Mouse (Mus musculus): ENCODE results near the gene Mif4gd. TPM values are rescaled to one million over a fixed set of nuclear protein-coding genes. Genes with fewer than 3 reads are reported as not detected.

The Mif4gd gene
- total RNA-seq, 2 experiments from 2014 or later: 15.4 to 16.1 TPM

DNA sequence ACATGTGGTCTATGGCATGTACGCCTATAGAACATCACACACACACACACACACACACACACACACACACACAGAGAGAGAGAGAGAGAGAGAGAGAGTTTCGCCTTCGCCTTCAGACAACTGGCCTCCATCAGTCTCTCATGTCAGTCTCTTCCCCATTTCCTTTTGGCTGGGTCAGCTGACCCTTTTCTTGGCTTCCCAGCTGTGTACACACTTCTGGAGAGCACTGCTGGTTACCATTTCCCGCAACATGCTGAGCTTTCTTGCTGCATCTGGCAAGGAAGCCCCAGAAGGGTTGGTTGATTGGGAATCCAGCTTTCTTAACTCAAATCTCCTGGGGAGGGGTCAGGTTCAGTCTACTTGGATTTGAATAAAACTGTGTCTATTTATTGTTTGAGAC is 21.3 kb upstream of the Mif4gd start:
- no peak for DNase-seq (ENCODE audit: low spot score in 2 of 2)

DNA sequence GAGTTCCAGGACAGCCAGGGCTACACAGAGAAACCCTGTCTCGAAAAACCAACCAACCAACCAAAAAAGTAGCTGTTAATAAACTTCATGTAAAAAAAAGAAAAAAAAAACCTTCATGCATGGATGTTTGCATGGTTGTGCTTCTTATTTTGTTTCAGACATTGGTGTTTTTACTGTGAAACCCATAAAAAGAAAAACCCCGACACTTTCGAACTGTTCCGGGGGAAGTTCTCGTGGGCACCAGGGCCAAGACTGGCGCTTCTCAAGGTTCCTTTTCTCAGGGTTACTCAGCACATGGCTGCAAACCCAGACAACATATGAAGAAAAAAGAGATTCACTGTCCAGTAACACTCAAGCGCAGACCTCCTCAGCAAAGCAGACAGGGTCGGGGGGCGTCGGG is 20.1 kb upstream of the Mif4gd start:
- no peak for DNase-seq (ENCODE audit: low spot score in 2 of 2)

DNA sequence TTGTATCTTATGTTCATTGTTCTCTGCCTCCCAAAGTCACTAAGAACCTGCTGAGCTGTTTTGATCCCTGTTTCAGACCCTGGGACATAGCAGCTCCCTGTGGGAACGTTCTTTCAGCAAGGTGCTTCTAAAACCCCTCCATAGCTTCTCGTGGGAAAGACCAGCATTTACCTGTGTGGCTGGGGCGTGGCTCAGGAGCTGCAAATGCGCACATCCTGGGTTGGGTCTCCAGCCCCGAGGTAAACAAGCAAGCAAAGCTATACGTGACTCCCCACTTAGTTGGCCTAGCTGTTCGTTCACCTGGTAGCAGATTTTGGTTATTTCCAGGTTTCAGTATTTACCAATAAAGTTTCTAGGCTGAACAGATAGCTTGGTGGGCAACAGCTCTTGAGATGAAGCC is 19.5 kb upstream of the Mif4gd start:
- DNase-seq (ENCODE audit: low spot score in 2 of 2): no peak

DNA sequence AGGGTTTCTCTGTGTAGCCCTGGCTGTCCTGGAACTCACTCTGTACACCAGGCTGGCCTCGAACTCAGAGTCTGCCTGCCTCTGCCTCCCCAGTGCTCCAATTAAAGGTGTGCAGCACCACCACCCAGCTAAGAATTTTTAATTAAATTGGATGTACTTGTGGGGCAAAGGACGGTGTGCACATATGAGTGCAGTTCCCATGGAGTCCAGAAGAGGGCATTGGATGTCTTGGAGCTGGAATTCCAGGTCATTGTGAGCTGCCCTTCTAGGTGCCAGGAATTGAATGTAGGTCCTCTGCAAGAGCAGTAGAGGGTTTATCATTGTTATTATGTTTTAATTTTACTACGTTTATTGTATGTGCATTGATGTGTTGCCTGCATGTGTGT is 18.7 kb upstream of the Mif4gd start:
- DNase-seq (ENCODE audit: low spot score in 2 of 2): peak in 1 of 2 experiments; percentile 42

DNA sequence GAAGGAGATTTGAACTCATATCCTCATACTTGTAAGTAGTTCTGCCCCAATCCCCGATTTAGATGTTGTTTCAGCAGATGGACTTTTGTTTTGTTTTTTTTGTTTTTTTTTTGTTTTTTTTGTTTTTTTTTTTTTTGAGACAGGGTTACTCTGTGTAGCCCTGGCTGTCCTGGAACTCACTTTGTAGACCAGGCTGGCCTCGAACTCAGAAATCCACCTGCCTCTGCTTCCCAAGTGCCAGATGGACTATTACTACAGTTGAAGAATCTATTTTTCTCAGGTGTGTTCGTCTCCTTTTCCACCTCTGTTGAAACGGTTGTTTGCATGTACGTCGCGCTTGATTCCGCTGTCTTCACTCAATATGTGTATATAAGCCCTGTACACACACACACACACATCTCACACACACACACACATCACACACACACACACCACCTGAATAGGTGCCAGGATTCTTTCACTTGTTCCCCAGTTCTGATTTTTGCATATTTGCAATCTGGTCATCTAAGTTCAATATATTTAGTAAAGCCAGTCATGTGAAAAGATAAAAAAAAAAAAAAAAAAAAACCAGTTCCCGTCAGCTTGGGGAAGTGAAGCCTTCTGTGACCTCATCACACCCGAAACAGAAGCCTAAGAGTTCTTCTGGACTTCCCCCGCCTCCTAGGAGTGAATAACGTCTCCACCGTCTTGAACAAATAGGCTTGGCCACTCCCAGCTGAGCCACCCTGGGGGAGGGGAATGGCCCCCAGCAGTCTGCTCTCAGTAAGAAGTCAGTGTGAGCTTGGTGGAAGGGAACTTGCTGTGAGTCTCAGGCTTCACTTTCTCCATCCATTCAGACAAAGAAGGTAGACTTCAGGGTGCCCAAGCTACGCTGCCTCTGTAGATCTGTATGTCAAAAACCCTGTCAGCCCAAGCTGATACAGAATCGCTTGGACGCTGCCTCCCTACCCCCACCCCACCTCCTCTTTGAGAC is 18.0 kb upstream of the Mif4gd start:
- no peak for DNase-seq (ENCODE audit: low spot score in 2 of 2)

DNA sequence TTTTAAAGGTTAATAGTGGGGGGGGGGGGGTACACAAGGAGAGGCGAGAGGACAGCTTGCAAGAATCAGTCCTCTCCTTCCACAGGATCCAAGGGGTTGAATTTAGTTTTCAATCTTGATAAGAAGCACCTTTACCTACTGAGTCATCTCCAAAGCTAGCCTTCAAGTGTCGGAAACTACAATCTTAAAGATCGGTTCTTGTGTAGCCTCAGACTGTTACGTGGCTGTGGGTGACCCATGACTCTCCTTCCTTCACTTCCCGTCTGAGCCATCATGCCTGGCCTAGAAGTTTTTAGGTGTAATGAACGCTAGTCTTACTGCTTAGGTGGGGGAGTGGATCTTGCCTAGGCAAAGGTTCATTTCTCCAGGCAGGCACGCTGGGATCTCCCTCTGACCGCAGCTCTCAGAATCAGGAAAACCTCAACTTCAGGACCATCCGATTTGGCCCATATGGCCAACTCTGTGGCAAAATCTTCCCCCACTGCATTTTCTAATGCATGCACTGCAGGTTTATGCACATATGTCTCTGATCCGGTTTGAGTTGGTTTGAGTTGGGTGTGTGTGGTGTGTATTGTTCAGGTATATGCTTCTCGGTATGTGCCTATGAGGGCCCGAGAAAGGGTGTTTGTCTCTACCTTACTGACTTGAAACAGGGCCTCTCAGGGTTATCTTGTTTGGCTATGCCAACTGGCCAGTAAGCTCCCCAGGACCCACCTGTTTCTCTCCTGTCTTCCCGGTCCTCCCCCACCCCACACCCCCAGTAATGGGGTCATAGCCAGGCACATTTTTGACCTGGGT is 17.2 kb upstream of the Mif4gd start:
- DNase-seq (ENCODE audit: low spot score in 2 of 2): no peak

DNA sequence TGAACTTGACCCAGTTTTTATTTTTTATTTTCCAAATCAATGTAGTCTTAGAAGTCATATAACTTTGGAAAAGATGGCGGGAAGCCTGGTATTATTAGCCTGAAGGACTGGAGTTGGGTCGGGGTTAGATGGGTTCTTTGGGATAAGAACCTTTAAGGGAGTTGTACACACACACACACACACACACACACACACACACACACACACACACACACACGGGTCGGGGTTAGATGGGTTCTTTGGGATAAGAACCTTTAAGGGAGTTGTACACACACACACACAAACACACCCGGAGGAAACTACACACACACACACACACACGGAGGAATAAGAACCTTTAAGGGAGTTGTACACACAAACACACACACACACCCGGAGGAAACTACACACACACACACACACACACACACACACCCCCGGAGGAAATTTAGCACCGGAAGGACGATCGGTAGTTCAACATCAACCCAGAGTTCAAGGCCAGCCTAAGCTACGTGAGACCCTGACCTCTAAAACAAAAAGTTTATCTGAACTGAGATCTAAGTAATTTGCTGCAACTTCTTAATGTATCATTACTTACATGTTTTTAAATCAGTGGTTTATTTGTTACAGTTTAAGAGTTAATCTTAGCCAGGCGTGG is 15.8 kb upstream of the Mif4gd start:
- no peak for DNase-seq (ENCODE audit: low spot score in 2 of 2)

DNA sequence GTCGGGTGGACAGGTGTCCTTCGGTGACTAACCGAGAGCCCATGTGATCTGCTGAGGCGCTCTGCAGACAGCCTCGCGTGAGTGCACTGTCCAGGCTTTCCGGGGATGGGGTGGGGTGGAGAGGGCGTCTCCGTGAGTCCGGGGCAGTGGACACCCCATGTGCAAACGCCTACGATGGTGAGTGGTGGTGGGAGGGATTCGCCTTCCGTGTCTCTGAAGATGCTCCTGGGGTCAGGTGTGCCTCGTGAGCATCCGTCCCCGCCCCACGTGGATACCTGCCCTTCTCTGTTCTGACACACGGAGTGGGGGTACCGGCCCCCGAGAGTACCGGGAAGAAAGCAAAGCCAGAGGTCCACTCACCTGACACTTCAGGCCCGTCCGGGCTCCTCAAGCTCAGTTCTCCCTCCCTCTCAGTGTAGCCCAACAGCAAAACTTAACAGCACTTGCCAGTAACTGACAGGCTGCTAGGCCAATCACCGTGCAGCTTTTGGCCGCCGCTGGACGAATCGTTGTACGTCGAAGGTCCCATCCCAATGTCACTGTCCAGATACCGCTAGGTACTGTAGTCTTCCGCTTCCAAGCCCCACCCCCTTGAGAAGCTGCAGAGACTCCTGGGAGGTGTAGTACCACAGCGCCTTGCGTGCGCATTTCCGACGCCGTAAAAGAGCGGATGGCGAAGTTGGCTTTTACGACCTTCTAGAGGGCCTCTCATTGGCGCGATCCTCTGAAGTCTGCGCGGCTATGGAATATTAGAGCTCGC is 15.1 kb upstream of the Mif4gd start, which contains the start of gene Slc25a19:
Slc25a19 (minus strand) TSS at position 591 of the 760 bp plus-strand sequence.
- DNase-seq (ENCODE audit: low spot score in 2 of 2): peak; percentile 99

DNA sequence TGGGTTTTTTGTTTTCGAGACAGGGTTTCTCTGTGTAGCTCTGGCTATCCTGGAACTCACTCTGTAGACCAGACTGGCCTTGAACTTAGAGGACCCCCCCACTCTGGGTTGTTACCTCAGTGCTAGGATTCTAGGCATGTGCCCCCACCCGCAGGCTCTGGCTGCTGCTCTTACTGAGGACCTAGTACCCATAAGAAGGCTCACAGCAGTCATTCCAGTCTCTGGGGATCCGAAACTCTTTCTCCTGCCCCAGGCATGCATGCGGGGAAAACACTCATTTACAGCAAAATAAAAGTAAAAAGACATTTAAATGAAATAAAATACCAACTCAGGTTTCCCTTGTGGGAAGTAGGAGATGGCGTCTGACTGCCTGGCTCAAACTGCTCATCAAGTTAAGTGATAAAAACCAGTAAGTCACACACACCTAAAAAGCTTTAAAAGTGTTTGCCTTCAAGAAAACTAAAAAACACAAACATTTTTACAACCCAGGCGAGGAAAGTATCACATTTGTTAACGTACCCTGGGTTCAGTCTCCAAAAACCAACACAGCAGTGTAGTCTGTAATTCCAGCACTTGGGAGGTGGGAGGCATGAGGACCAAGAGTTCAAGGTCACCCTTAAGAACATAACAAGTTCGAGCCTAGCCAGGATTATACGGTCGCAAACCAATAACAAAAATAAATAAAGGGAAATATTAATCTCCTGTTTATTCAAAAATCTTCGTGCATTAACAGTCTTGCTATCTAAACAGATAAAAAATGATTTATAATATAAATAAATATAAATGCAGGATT is 14.3 kb upstream of the Mif4gd start:
- DNase-seq (ENCODE audit: low spot score in 2 of 2): no peak

DNA sequence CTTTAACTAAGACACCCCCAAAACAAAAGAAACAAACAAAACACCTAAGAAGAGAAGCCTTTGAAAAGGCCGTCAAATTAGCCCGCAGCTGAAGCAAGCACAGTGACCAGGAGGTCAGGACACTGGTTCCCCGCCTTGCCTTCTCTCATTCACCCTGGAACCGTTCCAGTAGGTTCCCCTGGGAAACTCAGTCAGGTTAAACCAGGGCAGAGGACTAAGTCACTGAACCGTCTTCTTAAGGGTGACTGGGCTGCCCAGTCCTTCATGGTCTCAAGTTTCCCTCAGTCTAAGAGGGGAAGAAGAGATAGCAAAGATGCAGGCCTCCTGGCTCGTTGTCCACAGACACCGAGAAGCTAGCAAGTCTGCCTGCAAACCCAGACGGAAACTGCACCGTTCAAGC is 13.1 kb upstream of the Mif4gd start:
- DNase-seq (ENCODE audit: low spot score in 2 of 2): no peak

DNA sequence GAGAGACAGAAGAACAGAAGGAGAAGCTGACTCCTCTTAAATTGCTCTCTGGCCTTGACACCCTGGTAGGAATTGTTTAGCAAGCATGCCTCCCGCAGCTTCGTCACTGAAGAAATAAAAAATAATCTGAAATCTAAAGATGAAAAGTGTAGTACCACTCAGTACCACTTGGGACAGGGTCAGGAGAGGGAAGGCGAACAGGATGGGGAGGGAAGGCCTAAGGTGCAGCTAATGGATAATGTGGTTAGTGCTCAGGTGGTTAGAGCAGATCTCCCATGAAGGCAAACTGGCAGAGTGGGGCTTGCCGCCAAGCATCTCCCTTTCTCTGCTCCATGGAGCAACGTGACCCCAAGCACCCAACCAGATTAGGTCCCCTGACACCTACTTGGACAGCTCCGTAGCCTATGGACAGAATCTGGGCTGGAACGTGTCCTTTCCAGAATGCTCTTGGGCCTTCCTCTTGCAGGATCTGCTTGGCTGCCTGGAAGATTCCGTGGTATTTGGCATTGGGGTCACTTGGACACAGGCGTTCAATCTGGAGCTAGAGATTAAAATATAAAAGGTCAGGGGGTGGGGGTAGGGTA is 10.8 kb upstream of the Mif4gd start:
- DNase-seq (ENCODE audit: low spot score in 2 of 2): no peak

DNA sequence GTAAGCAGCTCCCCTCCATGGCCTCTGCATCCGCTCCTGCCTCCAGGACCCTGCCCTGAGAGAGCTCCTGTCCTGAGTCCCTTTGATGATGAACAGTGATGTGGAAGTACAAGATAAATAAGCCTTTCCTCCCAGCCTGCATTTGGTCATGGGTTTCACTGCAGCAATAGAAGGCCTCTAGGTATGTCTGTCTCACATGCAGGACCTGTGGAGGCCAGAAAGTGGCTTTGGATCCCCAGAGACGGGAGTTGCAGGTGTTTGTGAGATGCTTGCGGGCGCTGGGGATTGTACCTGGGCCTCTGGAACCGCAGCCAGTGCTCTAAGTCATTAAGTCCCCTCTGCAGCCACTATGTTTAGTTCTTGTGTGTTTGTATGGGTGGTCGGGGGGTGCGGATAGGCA is 7.2 kb upstream of the Mif4gd start:
- no peak for DNase-seq (ENCODE audit: low spot score in 2 of 2)

DNA sequence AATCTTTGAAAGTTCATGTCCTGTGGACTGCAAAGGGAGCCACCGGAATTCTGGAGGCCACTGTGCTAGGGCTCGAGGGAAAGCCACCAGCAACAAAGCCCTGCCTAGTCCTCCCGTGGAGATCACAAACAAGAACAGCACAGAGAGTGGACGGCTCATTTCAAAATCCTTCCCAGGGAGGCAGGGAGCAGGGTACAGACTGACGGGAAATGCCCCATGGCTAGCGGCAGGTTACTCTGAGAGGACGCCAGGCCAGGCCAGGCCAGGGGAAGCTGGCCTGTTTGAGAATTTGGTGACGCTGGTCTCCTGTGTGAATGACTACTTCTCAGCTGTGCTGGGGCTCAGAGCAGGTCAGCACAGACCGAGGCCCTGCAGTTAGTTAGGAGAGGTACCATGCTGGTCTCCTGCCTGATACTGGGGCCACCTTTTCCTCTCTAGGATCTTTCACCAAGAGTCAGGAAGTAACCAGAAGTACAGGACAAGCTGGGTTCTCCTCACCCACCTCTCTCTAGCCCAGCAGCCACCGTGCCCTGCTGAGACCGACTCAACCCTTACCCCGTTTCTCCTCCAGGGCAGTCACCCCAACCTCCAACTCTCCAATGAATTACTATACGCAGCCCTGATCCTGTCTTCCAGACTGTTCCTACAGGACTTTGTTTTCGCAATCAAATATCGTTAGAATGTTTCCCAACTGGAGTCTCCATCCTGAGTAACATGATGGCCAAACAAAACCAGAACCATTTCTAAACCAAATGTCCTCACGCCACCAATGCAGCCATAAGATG is 6.2 kb upstream of the Mif4gd start:
- DNase-seq (ENCODE audit: low spot score in 2 of 2): no peak

DNA sequence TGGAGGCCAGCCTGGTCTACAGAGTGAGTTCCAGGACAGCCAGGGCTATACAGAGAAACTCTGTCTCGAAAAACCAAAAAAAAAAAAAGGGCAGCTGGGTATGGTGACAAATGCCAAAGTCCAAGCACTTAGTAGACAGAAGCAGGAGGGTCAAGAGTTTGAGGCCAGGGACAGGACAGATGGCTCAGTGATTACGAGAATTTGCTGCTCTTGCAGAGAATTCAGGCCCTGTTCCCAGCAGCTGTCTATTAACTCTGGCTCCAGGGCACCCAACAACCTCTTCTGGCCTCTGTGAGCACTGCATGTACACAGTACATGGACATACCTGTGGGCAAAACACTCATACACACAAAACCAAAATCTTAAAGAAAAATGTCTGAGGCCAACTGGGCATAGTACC is 5.2 kb upstream of the Mif4gd start:
- DNase-seq (ENCODE audit: low spot score in 2 of 2): no peak

DNA sequence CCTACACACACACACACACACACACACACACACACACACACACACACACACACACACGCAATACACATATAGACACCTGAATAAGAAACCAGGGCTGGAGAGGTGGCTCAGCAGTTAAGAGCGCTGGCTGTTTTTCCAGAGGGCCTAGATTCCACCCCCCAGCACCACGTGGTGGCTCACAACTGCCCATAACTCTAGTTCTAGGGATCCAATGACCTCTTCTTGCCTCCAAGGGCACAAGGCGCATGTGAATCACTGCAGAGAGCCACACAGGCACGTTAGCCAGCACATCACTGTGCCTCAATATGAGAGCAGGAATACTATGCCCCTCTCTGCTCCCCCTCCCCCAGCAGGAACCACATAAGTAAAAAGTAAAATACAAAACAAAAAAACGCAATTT is 4.1 kb upstream of the Mif4gd start:
- DNase-seq (ENCODE audit: low spot score in 2 of 2): no peak

DNA sequence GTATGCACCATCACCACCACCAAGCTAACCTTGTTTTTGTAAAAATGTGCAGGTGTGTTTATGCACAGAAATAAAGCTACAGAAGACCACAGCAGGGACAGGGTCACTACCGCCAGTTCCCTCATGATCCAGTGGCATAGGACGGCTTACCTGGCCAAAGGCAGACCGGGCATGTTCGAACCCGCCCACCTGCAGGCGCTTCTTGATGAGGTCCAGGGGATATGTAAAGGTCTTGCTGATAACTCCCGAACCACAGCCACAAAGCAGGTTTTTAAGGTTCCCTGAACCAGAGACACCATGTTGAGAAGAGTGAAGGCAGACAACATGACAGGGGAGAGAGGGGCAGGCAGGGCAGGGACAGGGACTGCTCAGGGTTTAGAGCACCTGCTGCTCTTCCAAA is 3.6 kb upstream of the Mif4gd start:
- no peak for DNase-seq (ENCODE audit: low spot score in 2 of 2)

DNA sequence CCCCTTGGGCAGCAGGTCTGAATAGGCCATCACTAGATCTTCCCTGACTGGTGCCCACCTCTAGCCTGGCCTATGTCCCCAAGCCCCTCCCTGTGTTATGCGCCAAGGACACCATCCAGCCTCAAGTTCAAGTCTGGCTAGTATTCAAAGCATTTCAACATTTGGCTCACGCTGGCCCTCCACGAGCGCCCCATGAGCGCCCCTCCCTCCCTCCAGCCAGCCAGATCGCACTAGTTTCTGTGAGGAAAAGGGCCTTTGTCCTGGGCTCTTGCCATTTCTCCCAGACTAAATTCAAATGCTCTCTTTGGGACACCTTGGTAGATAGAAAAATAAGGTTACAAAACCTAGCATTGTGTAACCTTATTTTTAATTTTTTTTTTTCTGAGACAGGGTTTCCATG is 3.1 kb upstream of the Mif4gd start:
- no peak for DNase-seq (ENCODE audit: low spot score in 2 of 2)

DNA sequence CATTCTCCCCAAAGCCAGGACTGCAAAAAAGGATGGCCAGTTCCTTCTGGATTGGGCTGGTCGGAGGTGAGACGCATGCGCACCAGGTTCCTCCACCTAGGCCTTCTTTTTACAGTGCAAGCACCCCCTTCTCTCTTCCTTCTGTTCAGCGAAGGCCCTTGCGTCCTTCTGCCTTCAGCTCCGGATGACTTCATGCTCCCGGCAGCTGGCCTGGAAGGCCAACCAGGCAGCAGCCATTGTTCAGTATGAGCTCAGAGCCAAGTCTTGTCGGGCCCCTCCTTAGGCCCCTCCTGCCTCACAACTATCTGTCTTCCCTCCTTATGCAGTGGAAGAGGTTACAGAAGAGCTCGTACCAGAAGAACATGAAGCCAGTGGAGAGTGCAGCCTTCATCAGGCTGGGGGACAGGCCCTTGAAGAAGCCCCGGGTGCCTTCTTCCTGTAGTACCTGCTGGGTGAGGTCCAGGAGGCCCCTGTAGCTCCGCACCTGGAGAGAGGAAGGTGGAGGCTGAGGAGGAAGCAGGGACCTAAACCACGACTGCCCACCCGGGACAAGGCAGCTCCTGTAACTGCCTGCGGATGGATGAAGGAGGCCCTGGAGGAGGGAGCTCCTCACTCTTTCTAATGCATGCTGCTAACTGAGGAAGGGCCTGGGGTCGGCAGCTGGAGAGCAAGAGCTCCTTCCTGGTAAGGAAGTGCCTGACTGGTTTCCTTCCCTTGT is 2.5 kb upstream of the Mif4gd start:
- DNase-seq (ENCODE audit: low spot score in 2 of 2): no peak

All from left cerebral cortex, adult 18-20 months (tissue).